Mouse (Mus musculus) thymus, adult 2 months (tissue): ENCODE results near the gene Capn7.

ENCODE experiments used
- CTCF ChIP-seq: fragments of 200-500 bp; IDR thresholded peaks from 2 replicates; pipeline ENCODE4 v1.5.1; 2012; ENCODE audit warnings: mild to moderate bottlenecking, control low read depth, low read length, moderate library complexity, borderline replicate concordance; ENCODE audit not compliant: control insufficient read depth, poor library complexity, insufficient read depth; ENCODE audit errors: extremely low read depth
- POLR2A ChIP-seq: fragments of 200-500 bp; IDR thresholded peaks from 2 replicates; pipeline ENCODE4 v1.6.1; 2012; ENCODE audit warnings: mild to moderate bottlenecking, low read length, control low read depth, moderate library complexity; ENCODE audit not compliant: control insufficient read depth, poor library complexity, insufficient read depth; ENCODE audit errors: extremely low read depth

DNA sequence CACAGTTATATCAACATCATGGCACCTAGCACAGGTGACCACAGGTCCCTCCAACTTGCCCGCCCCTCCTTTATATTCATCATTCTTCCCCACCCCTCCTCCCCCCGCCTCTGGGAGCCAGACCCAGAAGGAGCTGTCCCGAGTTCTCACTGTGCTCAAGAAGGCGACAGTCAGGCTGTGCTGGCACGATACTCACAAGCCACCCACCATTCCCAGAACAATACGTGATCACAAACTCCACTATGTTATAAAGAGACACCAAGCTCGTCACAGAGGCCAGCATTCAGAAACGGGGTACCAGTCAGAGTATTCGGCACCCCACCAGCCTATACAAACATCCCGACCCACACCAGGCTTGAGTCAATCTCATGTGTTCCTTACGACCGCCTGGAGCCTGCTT is 60.9 kb downstream of the Capn7 start:
- no peak for TF ChIP-seq CTCF
- TF ChIP-seq POLR2A, result no peak
